Mouse (Mus musculus) brain, embryonic 14.5 days (tissue): Measurements from ENCODE around the gene Adcy2.

ENCODE experiments used
- CTCF ChIP-seq: fragments of 200-500 bp; IDR thresholded peaks from 2 replicates; pipeline ENCODE4 v1.5.1; 2012; ENCODE audit warnings: inconsistent platforms, mild to moderate bottlenecking, moderate library complexity, borderline replicate concordance; ENCODE audit not compliant: insufficient read depth, insufficient read length; ENCODE audit errors: extremely low read depth
- POLR2A ChIP-seq: fragments of 200-500 bp; IDR thresholded peaks from 2 replicates; pipeline ENCODE4 v1.6.1; 2012; ENCODE audit warnings: mild to moderate bottlenecking, inconsistent platforms, borderline replicate concordance; ENCODE audit not compliant: poor library complexity, insufficient read depth, insufficient read length, severe bottlenecking; ENCODE audit errors: extremely low read depth

DNA sequence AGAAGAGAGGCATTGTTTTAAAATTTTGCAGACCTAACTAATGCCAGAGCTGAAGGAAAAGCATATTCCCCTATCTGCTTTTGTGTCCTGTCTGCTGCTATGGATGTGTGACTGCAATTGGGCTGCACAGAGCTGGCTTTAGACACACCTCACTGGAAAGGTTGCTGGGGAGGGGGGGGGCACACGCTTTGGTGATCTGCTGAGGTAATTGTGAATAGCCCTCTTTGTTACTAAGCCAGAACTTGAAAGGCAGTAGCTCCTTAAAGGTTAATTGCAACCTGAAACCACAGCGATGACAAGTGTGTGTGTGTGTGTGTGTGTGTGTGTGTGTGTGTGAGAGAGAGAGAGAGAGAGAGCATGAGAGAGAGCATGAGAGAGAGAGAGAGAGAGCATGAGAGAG, 25.6 kb upstream of the Adcy2 start:
- TF ChIP-seq CTCF: no peak
- no peak for TF ChIP-seq POLR2A
